Mouse (Mus musculus): ENCODE data around the gene Hist1h4i. TPM values are rescaled to one million over a fixed set of nuclear protein-coding genes. Genes with fewer than 3 reads are reported as not detected.

Hist1h4i gene
- polyA plus RNA-seq, 1 experiment from 2014 or later, result 19.1 TPM

- no peak overlapping the region for H3K4me2 ChIP-seq
- H3K27ac ChIP-seq, result no peak overlapping the region
- no peak for ATAC-seq (ENCODE audit: insufficient read depth, low FRiP score, low read depth)
- peaks cover 10% of the 10 kb centered on the region for H3K4me1 ChIP-seq
- no peak overlapping the region for H3K4me3 ChIP-seq (replicated peaks)
- no peaks in the 10 kb centered on the region for H3K36me3 ChIP-seq
- 23% methylated on average over 5 of the region's 5 CpGs for WGBS
- no peak overlapping the region for H3K9ac ChIP-seq
- H3K27me3 ChIP-seq (replicated peaks), result peaks cover 91% of the 10 kb centered on the region
- no peaks in the 10 kb centered on the region for H3K9me3 ChIP-seq
These were observed 39.3 kb downstream of the Hist1h4i start for GRCm38 (mm10) chr13:22001823-22002222.

GRCm38 (mm10) chr13:22001346-22001745, 39.8 kb downstream of the Hist1h4i start:
- no peaks in the 10 kb centered on the region for H3K36me3 ChIP-seq
- WGBS, result 57% methylated on average over 2 of the region's 2 CpGs
- H3K27ac ChIP-seq, result no peak overlapping the region
- ATAC-seq (ENCODE audit: insufficient read depth, low FRiP score, low read depth), result no peak
- no peak overlapping the region for H3K4me3 ChIP-seq (replicated peaks)
- no peak overlapping the region for H3K4me2 ChIP-seq
- peaks cover 6% of the 10 kb centered on the region; the same call in 1 of the 2 replicates for H3K4me1 ChIP-seq
- H3K9ac ChIP-seq, result no peak overlapping the region
- H3K9me3 ChIP-seq, result no peaks in the 10 kb centered on the region
- H3K27me3 ChIP-seq (replicated peaks), result peaks cover 91% of the 10 kb centered on the region

GRCm38 (mm10) chr13:21999147-21999546, 42.0 kb downstream of the Hist1h4i start:
- Histone ChIP-seq H3K4me1 (peaks cover 12% of the 10 kb centered on the region; the same call in 1 of the 2 replicates), H3K27ac (no peak overlapping the region), H3K27me3 (replicated peaks) (peaks cover 74% of the 10 kb centered on the region), H3K4me2 (no peak overlapping the region), H3K4me3 (replicated peaks) (no peak overlapping the region), H3K9me3 (no peaks in the 10 kb centered on the region), H3K9ac (no peak overlapping the region), H3K36me3 (no peaks in the 10 kb centered on the region)
- ATAC-seq (ENCODE audit: insufficient read depth, low FRiP score, low read depth), result no peak
- WGBS, result 41% methylated on average over 4 of the region's 4 CpGs

- peaks cover 12% of the 10 kb centered on the region; the same call in 1 of the 2 replicates for H3K4me1 ChIP-seq
- H3K36me3 ChIP-seq, result no peaks in the 10 kb centered on the region
- no peak overlapping the region for H3K27ac ChIP-seq
- no peaks in the 10 kb centered on the region for H3K9me3 ChIP-seq
- WGBS, result 31% methylated on average over 3 of the region's 3 CpGs
- H3K4me3 ChIP-seq (replicated peaks), result no peak overlapping the region
- no peak for ATAC-seq (ENCODE audit: insufficient read depth, low FRiP score, low read depth)
- no peak overlapping the region for H3K4me2 ChIP-seq
- no peak overlapping the region for H3K9ac ChIP-seq
- peaks cover 66% of the 10 kb centered on the region for H3K27me3 ChIP-seq (replicated peaks)
These were observed 42.8 kb downstream of the Hist1h4i start for GRCm38 (mm10) chr13:21998412-21998811.

- Histone ChIP-seq H3K4me2 (no peak overlapping the region), H3K27ac (no peak overlapping the region), H3K36me3 (no peaks in the 10 kb centered on the region), H3K9ac (no peak overlapping the region), H3K4me3 (replicated peaks) (no peak overlapping the region), H3K27me3 (replicated peaks) (peaks cover 63% of the 10 kb centered on the region), H3K9me3 (no peaks in the 10 kb centered on the region), H3K4me1 (peaks cover 12% of the 10 kb centered on the region; the same call in 1 of the 2 replicates)
- 10% methylated on average over 4 of the region's 4 CpGs for WGBS
- no peak for ATAC-seq (ENCODE audit: insufficient read depth, low FRiP score, low read depth)
These were observed 43.3 kb downstream of the Hist1h4i start for GRCm38 (mm10) chr13:21997821-21998220.

- ATAC-seq (ENCODE audit: insufficient read depth, low FRiP score, low read depth), result no peak
- Histone ChIP-seq H3K27ac (no peak overlapping the region), H3K4me1 (peaks cover 12% of the 10 kb centered on the region; the same call in 1 of the 2 replicates), H3K9ac (no peak overlapping the region), H3K9me3 (no peaks in the 10 kb centered on the region), H3K4me2 (peak overlapping the region; percentile 44), H3K27me3 (replicated peaks) (peaks cover 65% of the 10 kb centered on the region), H3K36me3 (no peaks in the 10 kb centered on the region), H3K4me3 (replicated peaks) (peak overlapping the region; percentile 23; the same call in 1 of the 2 replicates)
- WGBS, result 3% methylated on average over 21 of the region's 21 CpGs
These were observed 43.9 kb downstream of the Hist1h4i start for GRCm38 (mm10) chr13:21997201-21997820.

GRCm38 (mm10) chr13:21996840-21997185, 44.3 kb downstream of the Hist1h4i start:
- Histone ChIP-seq H3K9ac (no peak overlapping the region), H3K4me2 (peak overlapping the region; percentile 44), H3K4me1 (peaks cover 12% of the 10 kb centered on the region; the same call in 1 of the 2 replicates), H3K27me3 (replicated peaks) (peaks cover 61% of the 10 kb centered on the region), H3K4me3 (replicated peaks) (peak overlapping the region; percentile 23), H3K9me3 (no peaks in the 10 kb centered on the region), H3K27ac (no peak overlapping the region), H3K36me3 (no peaks in the 10 kb centered on the region)
- 2% methylated on average over 13 of the region's 13 CpGs for WGBS
- no peak for ATAC-seq (ENCODE audit: insufficient read depth, low FRiP score, low read depth)

GRCm38 (mm10) chr13:21996101-21996839, 44.9 kb downstream of the Hist1h4i start:
- Histone ChIP-seq H3K4me1 (peaks cover 12% of the 10 kb centered on the region; the same call in 1 of the 2 replicates), H3K9me3 (no peaks in the 10 kb centered on the region), H3K4me2 (peak overlapping the region; percentile 67), H3K27ac (no peak overlapping the region), H3K36me3 (no peaks in the 10 kb centered on the region), H3K27me3 (replicated peaks) (peaks cover 56% of the 10 kb centered on the region), H3K4me3 (replicated peaks) (peak overlapping the region; percentile 42), H3K9ac (no peak overlapping the region)
- 3% methylated on average over 12 of the region's 12 CpGs for WGBS
- no peak for ATAC-seq (ENCODE audit: insufficient read depth, low FRiP score, low read depth)

GRCm38 (mm10) chr13:21995331-21995914, 45.7 kb downstream of the Hist1h4i start:
- ATAC-seq (ENCODE audit: insufficient read depth, low FRiP score, low read depth), result no peak

GRCm38 (mm10) chr13:21994896-21995295, 46.3 kb downstream of the Hist1h4i start:
- Histone ChIP-seq H3K9ac (no peak overlapping the region), H3K4me3 (replicated peaks) (peak overlapping the region; percentile 42)

More at GRCm38 (mm10) chr13:21995331-21995914, 45.7 kb downstream of the Hist1h4i start:
- Histone ChIP-seq H3K4me2 (peak overlapping the region; percentile 67), H3K27me3 (replicated peaks) (peaks cover 49% of the 10 kb centered on the region), H3K27ac (no peak overlapping the region), H3K36me3 (no peaks in the 10 kb centered on the region), H3K4me1 (peaks cover 12% of the 10 kb centered on the region; the same call in 1 of the 2 replicates), H3K9ac (no peak overlapping the region), H3K9me3 (no peaks in the 10 kb centered on the region), H3K4me3 (replicated peaks) (peak overlapping the region; percentile 42)
- 2% methylated on average over 21 of the region's 21 CpGs for WGBS

GRCm38 (mm10) chr13:21993957-21994738, 47.0 kb downstream of the Hist1h4i start:
- peak; percentile 27; the same call in 1 of the 2 replicates for ATAC-seq (ENCODE audit: insufficient read depth, low FRiP score, low read depth)

More at GRCm38 (mm10) chr13:21994896-21995295, 46.3 kb downstream of the Hist1h4i start:
- 5% methylated on average over 8 of the region's 8 CpGs for WGBS
- Histone ChIP-seq H3K27me3 (replicated peaks) (peaks cover 43% of the 10 kb centered on the region), H3K9me3 (no peaks in the 10 kb centered on the region), H3K27ac (no peak overlapping the region), H3K36me3 (no peaks in the 10 kb centered on the region), H3K4me2 (peak overlapping the region; percentile 67), H3K4me1 (peaks cover 12% of the 10 kb centered on the region; the same call in 1 of the 2 replicates)
- no peak for ATAC-seq (ENCODE audit: insufficient read depth, low FRiP score, low read depth)

More at GRCm38 (mm10) chr13:21993957-21994738, 47.0 kb downstream of the Hist1h4i start:
- Histone ChIP-seq H3K4me1 (peaks cover 12% of the 10 kb centered on the region; the same call in 1 of the 2 replicates), H3K9me3 (no peaks in the 10 kb centered on the region), H3K27ac (no peak overlapping the region), H3K36me3 (no peaks in the 10 kb centered on the region), H3K4me3 (replicated peaks) (no peak overlapping the region; the same call in 1 of the 2 replicates), H3K9ac (no peak overlapping the region), H3K4me2 (peak overlapping the region; percentile 26; the same call in 1 of the 2 replicates), H3K27me3 (replicated peaks) (peaks cover 36% of the 10 kb centered on the region)
- 5% methylated on average over 22 of the region's 22 CpGs for WGBS

Data from stomach, embryonic 15.5 days (tissue).